Mouse (Mus musculus): Measurements from ENCODE around the gene Sectm1a. TPM values are rescaled to one million over a fixed set of nuclear protein-coding genes. Genes with fewer than 3 reads are reported as not detected.

Sectm1a gene
- polyA plus RNA-seq, 1 experiment = not detected

DNA sequence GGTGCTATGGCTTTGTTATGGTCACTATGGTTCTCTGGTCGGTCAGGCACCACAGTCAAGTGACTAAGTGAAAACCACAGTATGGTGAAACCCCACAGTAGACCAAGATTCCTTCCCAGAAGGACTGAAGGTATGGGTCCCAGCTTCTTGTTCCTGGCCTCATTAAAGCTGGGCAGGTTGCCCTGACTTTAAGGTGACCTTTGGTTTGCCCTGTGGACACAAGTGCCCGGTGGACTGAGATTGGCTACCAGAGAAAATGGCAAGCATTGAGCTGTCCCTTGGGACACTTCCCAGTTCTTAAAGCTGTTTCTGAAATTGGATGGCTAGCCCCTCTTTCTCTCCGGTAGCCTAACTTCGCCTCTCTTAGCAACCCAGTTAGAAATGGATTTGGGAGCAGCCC, 22.1 kb downstream of the Sectm1a start:
- H3K27me3 ChIP-seq (ENCODE audit: control insufficient read depth, insufficient read depth, low read length, poor library complexity, severe bottlenecking) = no peaks in the 10 kb centered on the region
- TF ChIP-seq EP300 (IDR thresholded peaks at IDR 0.05; ENCODE audit: insufficient read depth, low read depth, low read length) = no peak
- H3K27ac ChIP-seq (ENCODE audit: insufficient read depth, low read length) = no peak overlapping the region
- H3K4me1 ChIP-seq (ENCODE audit: control insufficient read depth, insufficient read depth, low read length) = no peaks in the 10 kb centered on the region
- H3K9me3 ChIP-seq (replicated peaks; ENCODE audit: control insufficient read depth, insufficient read depth, low read length, poor library complexity, severe bottlenecking) = no peaks in the 10 kb centered on the region
- H3K36me3 ChIP-seq (ENCODE audit: control insufficient read depth, insufficient read depth, low read length, poor library complexity, severe bottlenecking) = no peaks in the 10 kb centered on the region
- no peak overlapping the region for H3K9ac ChIP-seq (ENCODE audit: low read depth, poor library complexity, severe bottlenecking)
- H3K4me3 ChIP-seq (ENCODE audit: low read depth, low read length) = no peak overlapping the region

DNA sequence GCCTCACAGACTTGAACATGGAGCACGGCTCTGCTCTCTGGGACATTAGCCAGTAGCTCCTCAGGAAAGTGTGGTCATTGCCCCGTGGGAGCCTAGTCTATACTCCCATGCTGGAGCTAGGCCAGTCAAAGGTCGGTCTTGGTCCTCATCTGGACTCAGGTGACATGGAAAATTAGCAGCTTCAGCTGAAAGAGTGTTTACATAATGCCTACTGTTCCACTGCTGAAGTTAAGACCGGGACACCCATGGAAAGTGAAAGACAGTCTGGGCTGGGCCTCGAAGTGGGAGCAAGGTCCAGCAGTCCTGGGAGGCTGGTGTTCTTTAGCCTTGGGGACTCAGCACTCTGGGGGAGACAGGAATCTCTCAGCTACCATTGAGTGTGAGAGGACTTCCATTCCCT, 22.9 kb downstream of the Sectm1a start:
- H3K27ac ChIP-seq (ENCODE audit: insufficient read depth, low read length) = no peak overlapping the region
- H3K9me3 ChIP-seq (replicated peaks; ENCODE audit: control insufficient read depth, insufficient read depth, low read length, poor library complexity, severe bottlenecking) = no peaks in the 10 kb centered on the region
- no peaks in the 10 kb centered on the region for H3K27me3 ChIP-seq (ENCODE audit: control insufficient read depth, insufficient read depth, low read length, poor library complexity, severe bottlenecking)
- no peaks in the 10 kb centered on the region for H3K4me1 ChIP-seq (ENCODE audit: control insufficient read depth, insufficient read depth, low read length)
- no peak overlapping the region for H3K4me3 ChIP-seq (ENCODE audit: low read depth, low read length)
- H3K9ac ChIP-seq (ENCODE audit: low read depth, poor library complexity, severe bottlenecking) = no peak overlapping the region
- TF ChIP-seq CTCF (IDR thresholded peaks at IDR 0.05; ENCODE audit: low read depth, low read length) (no peak), EP300 (IDR thresholded peaks at IDR 0.05; ENCODE audit: insufficient read depth, low read depth, low read length) (no peak), POLR2A (IDR thresholded peaks at IDR 0.05; ENCODE audit: insufficient read depth, low read length) (no peak)
- H3K36me3 ChIP-seq (ENCODE audit: control insufficient read depth, insufficient read depth, low read length, poor library complexity, severe bottlenecking) = no peaks in the 10 kb centered on the region

DNA sequence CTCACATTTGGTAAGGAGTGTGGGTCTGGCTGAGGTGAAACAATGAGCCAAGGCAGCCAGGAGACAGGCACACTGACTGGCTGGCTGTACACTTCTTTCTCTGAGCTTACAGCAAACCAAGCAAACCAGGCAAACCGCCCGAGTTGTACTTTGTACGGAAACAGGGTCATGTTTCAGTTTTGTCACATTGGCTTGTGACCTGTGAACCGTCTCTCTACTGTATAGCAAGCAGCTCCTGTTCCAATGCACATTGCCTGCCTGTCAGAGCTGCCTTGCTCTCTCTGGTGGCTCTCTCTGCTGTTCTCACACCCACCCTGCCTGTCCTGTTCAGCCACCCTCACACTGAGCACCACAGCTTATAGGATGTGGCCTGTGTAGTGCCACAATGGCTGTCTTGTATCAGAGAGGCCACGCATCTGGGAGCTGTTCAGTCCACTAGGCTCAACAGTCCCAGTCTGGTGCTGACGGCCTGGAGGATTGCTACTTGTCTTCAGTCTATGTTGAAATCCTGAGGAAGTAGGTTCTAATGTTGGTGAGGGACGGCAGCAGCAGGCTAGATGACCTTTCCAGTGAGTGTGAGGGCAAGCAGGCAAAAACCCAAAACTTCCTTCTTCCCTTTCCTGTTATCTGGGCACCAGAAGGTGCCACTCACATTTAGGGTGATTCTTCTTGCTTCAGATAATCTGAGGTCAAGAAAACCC, 24.3 kb downstream of the Sectm1a start:
- TF ChIP-seq EP300 (IDR thresholded peaks at IDR 0.05; ENCODE audit: insufficient read depth, low read depth, low read length) (no peak), POLR2A (IDR thresholded peaks at IDR 0.05; ENCODE audit: insufficient read depth, low read length) (no peak), CTCF (IDR thresholded peaks at IDR 0.05; ENCODE audit: low read depth, low read length) (no peak)
- no peaks in the 10 kb centered on the region for H3K36me3 ChIP-seq (ENCODE audit: control insufficient read depth, insufficient read depth, low read length, poor library complexity, severe bottlenecking)
- H3K9me3 ChIP-seq (replicated peaks; ENCODE audit: control insufficient read depth, insufficient read depth, low read length, poor library complexity, severe bottlenecking) = no peaks in the 10 kb centered on the region
- no peak overlapping the region for H3K27ac ChIP-seq (ENCODE audit: insufficient read depth, low read length)
- H3K9ac ChIP-seq (ENCODE audit: low read depth, poor library complexity, severe bottlenecking) = no peak overlapping the region
- no peaks in the 10 kb centered on the region for H3K4me1 ChIP-seq (ENCODE audit: control insufficient read depth, insufficient read depth, low read length)
- no peak overlapping the region for H3K4me3 ChIP-seq (ENCODE audit: low read depth, low read length)
- no peaks in the 10 kb centered on the region for H3K27me3 ChIP-seq (ENCODE audit: control insufficient read depth, insufficient read depth, low read length, poor library complexity, severe bottlenecking)

DNA sequence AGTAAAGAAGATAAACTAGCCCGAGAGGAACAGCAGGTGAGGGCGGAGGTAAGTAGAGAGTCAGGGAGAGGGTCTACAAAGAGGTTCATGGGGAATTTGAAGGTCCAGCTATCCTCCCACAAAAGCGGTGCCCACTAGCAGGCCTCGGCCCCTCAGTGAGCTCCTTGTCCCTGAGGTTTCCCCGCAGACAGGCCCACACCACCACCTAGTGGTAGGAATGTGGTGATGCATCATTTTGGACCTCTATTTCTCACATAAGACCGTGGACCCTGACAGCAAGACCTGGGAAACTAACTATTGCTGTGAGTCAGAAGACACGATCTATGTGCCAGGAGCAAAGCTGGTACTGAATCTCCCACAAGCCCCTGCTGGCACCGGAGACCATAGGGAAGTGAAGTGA, 27.5 kb downstream of the Sectm1a start:
- no peaks in the 10 kb centered on the region for H3K4me1 ChIP-seq (ENCODE audit: control insufficient read depth, insufficient read depth, low read length)
- no peaks in the 10 kb centered on the region for H3K27me3 ChIP-seq (ENCODE audit: control insufficient read depth, insufficient read depth, low read length, poor library complexity, severe bottlenecking)
- no peaks in the 10 kb centered on the region for H3K9me3 ChIP-seq (replicated peaks; ENCODE audit: control insufficient read depth, insufficient read depth, low read length, poor library complexity, severe bottlenecking)
- no peak overlapping the region for H3K4me3 ChIP-seq (ENCODE audit: low read depth, low read length)
- H3K27ac ChIP-seq (ENCODE audit: insufficient read depth, low read length) = no peak overlapping the region
- H3K9ac ChIP-seq (ENCODE audit: low read depth, poor library complexity, severe bottlenecking) = no peak overlapping the region
- TF ChIP-seq EP300 (IDR thresholded peaks at IDR 0.05; ENCODE audit: insufficient read depth, low read depth, low read length) (no peak), CTCF (IDR thresholded peaks at IDR 0.05; ENCODE audit: low read depth, low read length) (peak; percentile 78)
- no peaks in the 10 kb centered on the region for H3K36me3 ChIP-seq (ENCODE audit: control insufficient read depth, insufficient read depth, low read length, poor library complexity, severe bottlenecking)

DNA sequence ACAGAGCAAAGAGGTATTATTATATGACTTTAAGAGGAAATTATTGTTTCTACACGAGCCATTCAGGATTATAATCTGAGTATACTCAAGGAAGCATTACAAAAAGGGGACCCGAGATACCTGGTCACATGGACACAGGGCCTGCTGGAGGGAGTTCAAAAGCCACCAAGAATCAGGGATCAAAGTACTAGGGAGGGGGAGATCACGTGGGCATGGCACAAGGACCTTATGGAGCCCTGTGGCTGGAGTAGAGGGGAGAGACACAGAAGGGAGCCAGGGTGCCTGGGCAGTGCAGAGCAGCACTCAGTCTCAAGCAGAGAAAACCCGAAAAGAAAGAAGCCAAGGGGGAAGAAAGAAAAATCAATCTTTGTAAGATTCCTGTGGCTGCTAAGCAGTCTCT, 28.6 kb downstream of the Sectm1a start:
- no peak overlapping the region for H3K4me3 ChIP-seq (ENCODE audit: low read depth, low read length)
- H3K9me3 ChIP-seq (replicated peaks; ENCODE audit: control insufficient read depth, insufficient read depth, low read length, poor library complexity, severe bottlenecking) = no peaks in the 10 kb centered on the region
- no peaks in the 10 kb centered on the region for H3K36me3 ChIP-seq (ENCODE audit: control insufficient read depth, insufficient read depth, low read length, poor library complexity, severe bottlenecking)
- H3K4me1 ChIP-seq (ENCODE audit: control insufficient read depth, insufficient read depth, low read length) = no peaks in the 10 kb centered on the region
- no peak overlapping the region for H3K9ac ChIP-seq (ENCODE audit: low read depth, poor library complexity, severe bottlenecking)
- H3K27ac ChIP-seq (ENCODE audit: insufficient read depth, low read length) = no peak overlapping the region
- H3K27me3 ChIP-seq (ENCODE audit: control insufficient read depth, insufficient read depth, low read length, poor library complexity, severe bottlenecking) = no peaks in the 10 kb centered on the region
- no peak for TF ChIP-seq POLR2A (IDR thresholded peaks at IDR 0.05; ENCODE audit: insufficient read depth, low read length)

DNA sequence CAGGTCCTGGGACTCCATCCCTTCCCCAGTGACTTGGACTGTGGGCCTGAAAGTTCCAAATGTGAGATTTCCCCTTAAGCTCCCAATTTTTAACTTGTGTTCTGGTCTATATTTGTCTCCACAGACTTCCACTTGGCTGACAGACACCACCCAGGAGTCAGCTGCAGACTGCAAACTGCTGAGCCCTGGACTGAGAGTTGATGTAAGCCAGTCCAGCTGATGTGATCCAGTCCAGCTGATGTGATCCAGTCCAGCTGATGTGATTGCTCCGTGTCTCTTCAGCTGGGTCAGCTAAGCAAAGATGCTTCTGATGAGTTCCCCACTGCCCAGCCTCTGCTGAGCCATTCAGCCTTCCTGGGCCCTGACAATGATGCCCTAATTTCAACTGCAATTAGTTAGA, 29.2 kb downstream of the Sectm1a start:
- TF ChIP-seq POLR2A (IDR thresholded peaks at IDR 0.05; ENCODE audit: insufficient read depth, low read length) = no peak
- no peak for TF ChIP-seq EP300 (IDR thresholded peaks at IDR 0.05; ENCODE audit: insufficient read depth, low read depth, low read length)
- no peak for TF ChIP-seq CTCF (IDR thresholded peaks at IDR 0.05; ENCODE audit: low read depth, low read length)
- H3K4me3 ChIP-seq (ENCODE audit: low read depth, low read length) = no peak overlapping the region
- H3K9me3 ChIP-seq (replicated peaks; ENCODE audit: control insufficient read depth, insufficient read depth, low read length, poor library complexity, severe bottlenecking) = no peaks in the 10 kb centered on the region
- 0 out of 2 replicates have a peak, but pooled peaks cover under 1% of the 10 kb centered on the region for H3K27me3 ChIP-seq (ENCODE audit: control insufficient read depth, insufficient read depth, low read length, poor library complexity, severe bottlenecking)
- no peak overlapping the region for H3K9ac ChIP-seq (ENCODE audit: low read depth, poor library complexity, severe bottlenecking)
- H3K36me3 ChIP-seq (ENCODE audit: control insufficient read depth, insufficient read depth, low read length, poor library complexity, severe bottlenecking) = no peaks in the 10 kb centered on the region
- no peaks in the 10 kb centered on the region for H3K4me1 ChIP-seq (ENCODE audit: control insufficient read depth, insufficient read depth, low read length)
- no peak overlapping the region for H3K27ac ChIP-seq (ENCODE audit: insufficient read depth, low read length)
